Mouse (Mus musculus): Measurements from ENCODE around the gene Osbpl9.

GRCm38 (mm10) chr4:109131256-109131872 is 70.7 kb downstream of the Osbpl9 start:
- TF ChIP-seq POLR2A (IDR thresholded peaks at IDR 0.05; ENCODE audit: insufficient read depth, low read depth, low read length) = no peak
- no peak for TF ChIP-seq CTCF (IDR thresholded peaks at IDR 0.05; ENCODE audit: insufficient read depth, low read depth, low read length)

Data from olfactory bulb, adult 2 months (tissue).